Mouse (Mus musculus) stomach, postnatal 0 days (tissue): ENCODE results near the gene Tpte. TPM values are rescaled to one million over a fixed set of nuclear protein-coding genes. Genes with fewer than 3 reads are reported as not detected.

Experiments
- ATAC-seq: fragments of 200-750 bp; cut with Nextera tagmentation; 2 replicates; pipeline ENCODE4 v1.8.0; 2017; ENCODE audit not compliant: low FRiP score, low TSS enrichment
- DNase-seq: peaks from one replicate; pipeline ENCODE4 v3.0.0-alpha.2; 2016; ENCODE audit warnings: low spot score
- H3K27ac ChIP-seq: fragments of 300-500 bp; sonication (generic); replicated peaks from 2 replicates; pipeline ENCODE4 v1.5.1; 2014; ENCODE audit warnings: mild to moderate bottlenecking, control low read depth
- H3K27me3 ChIP-seq: fragments of 300-500 bp; sonication (generic); 2 replicates; pipeline ENCODE4 v1.6.1; 2014; ENCODE audit warnings: low read length; ENCODE audit not compliant: control insufficient read depth, insufficient read depth
- H3K36me3 ChIP-seq: fragments of 300-500 bp; sonication (generic); 2 replicates; pipeline ENCODE4 v1.6.1; 2014; ENCODE audit warnings: low read length, mixed read lengths; ENCODE audit not compliant: control insufficient read depth, insufficient read depth
- H3K4me1 ChIP-seq: fragments of 300-500 bp; sonication (generic); replicated peaks from 2 replicates; pipeline ENCODE4 v1.6.1; 2014; ENCODE audit warnings: antibody characterized with exemption; ENCODE audit not compliant: control insufficient read depth, insufficient read depth
- H3K4me2 ChIP-seq: fragments of 300-500 bp; sonication (generic); replicated peaks from 2 replicates; pipeline ENCODE4 v1.6.1; 2014; ENCODE audit warnings: low read depth, mild to moderate bottlenecking, control low read depth, moderate library complexity
- H3K4me3 ChIP-seq: fragments of 300-500 bp; sonication (generic); 2 replicates; pipeline ENCODE4 v1.5.1; 2014; ENCODE audit warnings: low read depth, low read length, control low read depth
- H3K9ac ChIP-seq: fragments of 300-500 bp; sonication (generic); 2 replicates; pipeline ENCODE4 v1.6.1; 2014; ENCODE audit warnings: mild to moderate bottlenecking, low read length, control low read depth, mixed read lengths
- H3K9me3 ChIP-seq: fragments of 300-500 bp; sonication (generic); 2 replicates; pipeline ENCODE4 v1.6.1; 2016; ENCODE audit warnings: low read length; ENCODE audit not compliant: control insufficient read depth
- CTCF ChIP-seq: IDR thresholded peaks from 2 replicates; pipeline ENCODE4 v1.5.1; 2016; ENCODE audit warnings: antibody characterized with exemption, low read depth, mild to moderate bottlenecking, moderate library complexity
- EP300 ChIP-seq: optimal IDR thresholded peaks from 2 replicates; pipeline ENCODE3; 2016; ENCODE audit warnings: antibody characterized with exemption
- whole genome bisulfite sequencing: fragments of 180-500 bp; shearing (Covaris S2); extraction: QIAGEN DNeasy Blood & Tissue Kit; methylation state at CpG from one replicate; pipeline ENCODE4 v1.1.7; 2014; 5-methylcytosine and 5-hydroxymethylcytosine counted together
- polyA plus RNA-seq: library from polyadenylated mRNA; unstranded; fragments of >200 nt; fragmentation: Nextera tagmentation; extraction: Ambion mirVana; gene quantifications from 2 replicates; pipeline ENCODE4 v1.2.1, GENCODE M21; 2015

Tpte gene
- polyA plus RNA-seq: not detected in 2 replicates

- DNase-seq (no peak), ATAC-seq (no peak)
- no peak for TF ChIP-seq EP300
- TF ChIP-seq CTCF: no peak
- Histone ChIP-seq H3K9ac (no peak within 1 kb of the TSS), H3K9me3 (no peaks in the 10 kb centered on the region), H3K27ac (no peak within 1 kb of the TSS), H3K36me3 (no peaks in the 10 kb centered on the region), H3K4me3 (no peak within 1 kb of the TSS), H3K27me3 (no peaks in the 10 kb centered on the region), H3K4me2 (no peak within 1 kb of the TSS), H3K4me1 (no peaks in the 10 kb centered on the region)
- WGBS: 27% methylated on average over 2 of the region's 2 CpGs
Measured at GRCm38 (mm10) chr8:22282999-22283491, at the start of gene Tpte. Gene Tpte, plus strand, starts transcription at chr8:22283441.

GRCm38 (mm10) chr8:22242986-22243385, 40.3 kb upstream of the Tpte start:
- H3K36me3 ChIP-seq: no peaks in the 10 kb centered on the region
- DNase-seq (no peak), ATAC-seq (no peak)
- no peak overlapping the region for H3K4me3 ChIP-seq
- no peaks in the 10 kb centered on the region for H3K9me3 ChIP-seq
- H3K9ac ChIP-seq: no peak overlapping the region
- H3K4me2 ChIP-seq: no peak overlapping the region
- H3K4me1 ChIP-seq: no peaks in the 10 kb centered on the region
- WGBS: 90% methylated on average over 9 of the region's 9 CpGs
- TF ChIP-seq CTCF (no peak), EP300 (no peak)
- no peak overlapping the region for H3K27ac ChIP-seq
- no peaks in the 10 kb centered on the region for H3K27me3 ChIP-seq

GRCm38 (mm10) chr8:22245663-22246062, 37.6 kb upstream of the Tpte start:
- no peak overlapping the region for H3K4me2 ChIP-seq
- H3K4me3 ChIP-seq: no peak overlapping the region
- no peaks in the 10 kb centered on the region for H3K4me1 ChIP-seq
- H3K9me3 ChIP-seq: no peaks in the 10 kb centered on the region
- DNase-seq: no peak
- TF ChIP-seq CTCF (no peak), EP300 (no peak)
- no peaks in the 10 kb centered on the region for H3K36me3 ChIP-seq
- no peaks in the 10 kb centered on the region for H3K27me3 ChIP-seq
- WGBS: 63% methylated on average over 1 of the region's 1 CpGs
- no peak for ATAC-seq
- no peak overlapping the region for H3K27ac ChIP-seq
- no peak overlapping the region for H3K9ac ChIP-seq

DNA sequence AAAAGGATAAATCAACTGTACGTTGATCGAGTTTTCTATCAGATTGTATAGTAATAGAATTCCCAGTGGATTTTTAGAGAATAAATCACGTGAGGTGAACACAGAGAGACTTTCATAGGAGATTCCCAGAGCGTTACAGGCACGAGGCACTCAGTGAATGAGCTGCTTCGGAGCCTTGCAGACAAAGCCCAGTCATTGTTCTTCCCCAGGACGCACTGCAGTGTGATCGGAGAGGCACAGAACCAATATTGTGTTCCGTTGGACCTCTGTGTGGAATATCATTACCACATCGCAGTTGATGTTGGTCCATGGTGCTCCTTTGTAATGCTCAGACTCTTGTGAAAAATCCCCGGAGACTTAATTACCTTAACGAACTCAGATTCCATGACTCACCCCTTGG, 35.3 kb upstream of the Tpte start:
- Histone ChIP-seq H3K27me3 (no peaks in the 10 kb centered on the region), H3K4me3 (no peak overlapping the region), H3K36me3 (no peaks in the 10 kb centered on the region), H3K9me3 (no peaks in the 10 kb centered on the region), H3K4me2 (no peak overlapping the region), H3K27ac (no peak overlapping the region), H3K9ac (no peak overlapping the region), H3K4me1 (no peaks in the 10 kb centered on the region)
- DNase-seq: no peak
- TF ChIP-seq CTCF (no peak), EP300 (no peak)
- ATAC-seq: no peak
- 83% methylated on average over 12 of the region's 12 CpGs for WGBS

DNA sequence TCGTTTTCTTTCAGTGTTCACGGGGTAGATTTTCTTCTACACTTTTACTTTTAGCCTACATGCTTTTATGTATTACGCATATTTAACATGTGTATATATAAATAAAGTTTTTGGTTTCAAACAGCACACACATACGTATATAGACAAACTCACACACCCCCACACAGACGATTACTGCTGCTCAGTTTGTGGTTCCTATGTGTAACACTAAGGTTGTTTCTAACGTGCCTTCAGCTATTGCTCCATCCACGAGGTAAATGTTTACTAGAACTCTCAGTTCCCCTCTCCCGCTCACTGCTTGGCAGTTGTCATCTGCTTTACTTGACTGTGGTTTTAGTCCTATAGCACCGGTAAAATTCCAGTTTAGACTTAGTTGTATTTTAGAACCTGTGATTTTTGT, 34.2 kb upstream of the Tpte start:
- TF ChIP-seq EP300 (no peak), CTCF (no peak)
- no peaks in the 10 kb centered on the region for H3K36me3 ChIP-seq
- WGBS: 67% methylated on average over 9 of the region's 9 CpGs
- H3K9ac ChIP-seq: no peak overlapping the region
- H3K4me3 ChIP-seq: no peak overlapping the region
- H3K27ac ChIP-seq: no peak overlapping the region
- H3K4me1 ChIP-seq: no peaks in the 10 kb centered on the region
- H3K9me3 ChIP-seq: no peaks in the 10 kb centered on the region
- H3K4me2 ChIP-seq: no peak overlapping the region
- DNase-seq: no peak
- ATAC-seq: no peak
- H3K27me3 ChIP-seq: no peaks in the 10 kb centered on the region

- no peak overlapping the region for H3K4me2 ChIP-seq
- ATAC-seq: no peak
- no peak for DNase-seq
- no peak overlapping the region for H3K9ac ChIP-seq
- H3K4me3 ChIP-seq: no peak overlapping the region
- H3K9me3 ChIP-seq: no peaks in the 10 kb centered on the region
- H3K36me3 ChIP-seq: no peaks in the 10 kb centered on the region
- 80% methylated on average over 18 of the region's 18 CpGs for WGBS
- TF ChIP-seq EP300 (no peak), CTCF (no peak)
- no peaks in the 10 kb centered on the region for H3K4me1 ChIP-seq
- H3K27me3 ChIP-seq: no peaks in the 10 kb centered on the region
- H3K27ac ChIP-seq: no peak overlapping the region
Measured at GRCm38 (mm10) chr8:22258946-22259450, 24.2 kb upstream of the Tpte start.
